Mouse (Mus musculus) intestine, embryonic 16.5 days (tissue): ENCODE data around the gene Gm6685. TPM values are rescaled to one million over a fixed set of nuclear protein-coding genes. Genes with fewer than 3 reads are reported as not detected.
A peak's percentile ranks its signal among the peaks of the same experiment; 100 is the strongest.
"Not testable (repeated sequence)": the region's sequence is repeated elsewhere in the genome, so short reads cannot be mapped to it uniquely, and the experiment has no call there.

Experiments
- ATAC-seq: fragments of 200-750 bp; cut with Nextera tagmentation; 2 replicates; pipeline ENCODE4 v1.8.0; 2017; ENCODE audit warnings: moderate TSS enrichment, moderate library complexity
- H3K27ac ChIP-seq: fragments of 300-500 bp; sonication (generic); 2 replicates; pipeline ENCODE4 v1.5.1; 2014; ENCODE audit warnings: mild to moderate bottlenecking, low read length
- H3K27me3 ChIP-seq: fragments of 300-500 bp; sonication (generic); replicated peaks from 2 replicates; pipeline ENCODE4 v1.6.1; 2014; ENCODE audit warnings: low read length, control low read depth, mixed read lengths; ENCODE audit not compliant: control insufficient read depth, insufficient read depth
- H3K36me3 ChIP-seq: fragments of 300-500 bp; sonication (generic); 2 replicates; pipeline ENCODE4 v1.6.1; 2014; ENCODE audit warnings: low read length, control low read depth; ENCODE audit not compliant: control insufficient read depth, insufficient read depth
- H3K4me1 ChIP-seq: fragments of 300-500 bp; sonication (generic); 2 replicates; pipeline ENCODE4 v1.6.1; 2014; ENCODE audit warnings: low read length, control low read depth, mixed read lengths; ENCODE audit not compliant: control insufficient read depth, insufficient read depth
- H3K4me2 ChIP-seq: fragments of 300-500 bp; sonication (generic); 2 replicates; pipeline ENCODE4 v1.6.1; 2014; ENCODE audit warnings: low read depth, low read length, control low read depth
- H3K4me3 ChIP-seq: fragments of 300-500 bp; sonication (generic); 2 replicates; pipeline ENCODE4 v1.5.1; 2014; ENCODE audit warnings: mild to moderate bottlenecking, low read length
- H3K9ac ChIP-seq: fragments of 300-500 bp; sonication (generic); 2 replicates; pipeline ENCODE4 v1.6.1; 2014; ENCODE audit warnings: low read depth, low read length
- H3K9me3 ChIP-seq: fragments of 300-500 bp; sonication (generic); 2 replicates; pipeline ENCODE4 v1.6.1; 2016; ENCODE audit warnings: low read length, control low read depth; ENCODE audit not compliant: control insufficient read depth
- WGBS: fragments of 180-500 bp; shearing (Covaris S2); extraction: QIAGEN DNeasy Blood & Tissue Kit; methylation state at CpG from one replicate; pipeline ENCODE4 v1.1.7; 2014; 5-methylcytosine and 5-hydroxymethylcytosine counted together
- polyA plus RNA-seq: library from polyadenylated mRNA; unstranded; fragments of >200 nt; fragmentation: Nextera tagmentation; extraction: Ambion mirVana; gene quantifications from 2 replicates; pipeline ENCODE4 v1.2.1, GENCODE M21; 2015

Gm6685 gene
- polyA plus RNA-seq: not detected in 2 replicates

- ATAC-seq, H3K27ac ChIP-seq, H3K4me3 ChIP-seq, H3K4me2 ChIP-seq, H3K36me3 ChIP-seq, H3K9ac ChIP-seq, H3K9me3 ChIP-seq, H3K27me3 ChIP-seq, H3K4me1 ChIP-seq: not testable (repeated sequence)
- 90% methylated on average over 42 of the region's 45 CpGs for WGBS
Observed at GRCm38 (mm10) chr11:28339224-28340150, at the start of gene Gm6685. Gene Gm6685, minus strand, starts transcription at chr11:28339867.

- no peaks in the 10 kb centered on the region for H3K27me3 ChIP-seq
- no peak overlapping the region for H3K27ac ChIP-seq
- no peaks in the 10 kb centered on the region for H3K4me1 ChIP-seq
- no peak for ATAC-seq
- no peak overlapping the region for H3K4me3 ChIP-seq
- no peak overlapping the region for H3K4me2 ChIP-seq
- no peak overlapping the region for H3K9ac ChIP-seq
- no peaks in the 10 kb centered on the region for H3K9me3 ChIP-seq
- no peaks in the 10 kb centered on the region for H3K36me3 ChIP-seq
Observed at GRCm38 (mm10) chr11:28375891-28376290, 36.2 kb upstream of the Gm6685 start.

GRCm38 (mm10) chr11:28374636-28375035 lies 35.0 kb upstream of the Gm6685 start:
- H3K9ac ChIP-seq: no peak overlapping the region
- no peak overlapping the region for H3K4me2 ChIP-seq
- H3K36me3 ChIP-seq: no peaks in the 10 kb centered on the region
- H3K4me1 ChIP-seq: no peaks in the 10 kb centered on the region
- no peaks in the 10 kb centered on the region for H3K9me3 ChIP-seq
- no peak for ATAC-seq
- H3K4me3 ChIP-seq: no peak overlapping the region
- no peak overlapping the region for H3K27ac ChIP-seq
- no peaks in the 10 kb centered on the region for H3K27me3 ChIP-seq

- H3K27me3 ChIP-seq, H3K4me3 ChIP-seq, H3K4me1 ChIP-seq, H3K27ac ChIP-seq, H3K36me3 ChIP-seq, ATAC-seq, H3K9ac ChIP-seq, H3K4me2 ChIP-seq, H3K9me3 ChIP-seq: not testable (repeated sequence)
- WGBS: 52% methylated on average over 5 of the region's 5 CpGs
Observed at GRCm38 (mm10) chr11:28371381-28371780, 31.7 kb upstream of the Gm6685 start.

- Histone ChIP-seq H3K27me3 (no peaks in the 10 kb centered on the region), H3K4me2 (peak overlapping the region; percentile 70), H3K9ac (no peak overlapping the region), H3K4me1 (no peaks in the 10 kb centered on the region; the same call in 1 of the 2 replicates), H3K27ac (no peak overlapping the region), H3K4me3 (peak overlapping the region; percentile 38; the same call in 1 of the 2 replicates), H3K36me3 (no peaks in the 10 kb centered on the region), H3K9me3 (no peaks in the 10 kb centered on the region)
- WGBS: 62% methylated on average over 2 of the region's 2 CpGs
- no peak for ATAC-seq
Observed at GRCm38 (mm10) chr11:28365929-28366244, 26.2 kb upstream of the Gm6685 start.

GRCm38 (mm10) chr11:28365209-28365928 lies 25.7 kb upstream of the Gm6685 start:
- no peaks in the 10 kb centered on the region for H3K27me3 ChIP-seq
- no peaks in the 10 kb centered on the region for H3K9me3 ChIP-seq
- WGBS: 14% methylated on average over 26 of the region's 26 CpGs
- peak overlapping the region; percentile 38 for H3K4me3 ChIP-seq
- no peak overlapping the region for H3K27ac ChIP-seq
- peak overlapping the region; percentile 70 for H3K4me2 ChIP-seq
- ATAC-seq: peak; percentile 92
- no peaks in the 10 kb centered on the region; the same call in 1 of the 2 replicates for H3K4me1 ChIP-seq
- no peaks in the 10 kb centered on the region for H3K36me3 ChIP-seq
- peak overlapping the region; percentile 49 for H3K9ac ChIP-seq

GRCm38 (mm10) chr11:28343465-28343864 lies 3.8 kb upstream of the Gm6685 start:
- H3K36me3 ChIP-seq: no peaks in the 10 kb centered on the region
- no peak overlapping the region for H3K27ac ChIP-seq
- no peak overlapping the region for H3K4me3 ChIP-seq
- WGBS: 84% methylated on average over 2 of the region's 2 CpGs
- no peak overlapping the region for H3K9ac ChIP-seq
- H3K9me3 ChIP-seq: no peaks in the 10 kb centered on the region
- H3K27me3 ChIP-seq: no peaks in the 10 kb centered on the region
- no peaks in the 10 kb centered on the region for H3K4me1 ChIP-seq
- ATAC-seq: no peak
- no peak overlapping the region for H3K4me2 ChIP-seq

GRCm38 (mm10) chr11:28341887-28342286 lies 2.2 kb upstream of the Gm6685 start:
- H3K4me2 ChIP-seq: no peak overlapping the region
- H3K36me3 ChIP-seq: no peaks in the 10 kb centered on the region
- ATAC-seq: no peak
- no peak overlapping the region for H3K4me3 ChIP-seq
- no peak overlapping the region for H3K27ac ChIP-seq
- no peaks in the 10 kb centered on the region for H3K4me1 ChIP-seq
- H3K27me3 ChIP-seq: no peaks in the 10 kb centered on the region
- H3K9me3 ChIP-seq: no peaks in the 10 kb centered on the region
- WGBS: 68% methylated on average over 5 of the region's 5 CpGs
- H3K9ac ChIP-seq: no peak overlapping the region

- Histone ChIP-seq H3K4me3 (no peak overlapping the region), H3K27me3 (no peaks in the 10 kb centered on the region), H3K9ac (no peak overlapping the region), H3K4me1 (no peaks in the 10 kb centered on the region), H3K4me2 (no peak overlapping the region), H3K9me3 (no peaks in the 10 kb centered on the region), H3K36me3 (no peaks in the 10 kb centered on the region), H3K27ac (no peak overlapping the region)
- no peak for ATAC-seq
- 92% methylated on average over 1 of the region's 1 CpGs for WGBS
Observed at GRCm38 (mm10) chr11:28327878-28328277, 11.8 kb downstream of the Gm6685 start.
